Mouse (Mus musculus) cortical plate, adult 2 months (tissue): Measurements from ENCODE around the gene Srprb.

Source experiments
- CTCF ChIP-seq: fragments of 200-500 bp; IDR thresholded peaks from 2 replicates; pipeline ENCODE4 v1.5.1; 2011; ENCODE audit warnings: mild to moderate bottlenecking, control low read depth, low read length; ENCODE audit not compliant: insufficient read depth; ENCODE audit errors: extremely low read depth
- POLR2A ChIP-seq: fragments of 200-500 bp; IDR thresholded peaks from 2 replicates; pipeline ENCODE4 v1.6.1; 2011; ENCODE audit warnings: mild to moderate bottlenecking, low read length, control low read depth; ENCODE audit not compliant: insufficient read depth; ENCODE audit errors: extremely low read depth

GRCm38 (mm10) chr9:103139481-103139880 lies 62.5 kb downstream of the Srprb start:
- TF ChIP-seq CTCF (no peak), POLR2A (no peak)
